Mouse (Mus musculus) midbrain, embryonic 10.5 days (tissue): ENCODE measurements around the gene Nfatc3. TPM values are rescaled to one million over a fixed set of nuclear protein-coding genes. Genes with fewer than 3 reads are reported as not detected.

Experiments
- DNase-seq: peaks from one replicate; pipeline ENCODE4 v3.0.0-alpha.2; 2017; ENCODE audit warnings: low spot score
- H3K27ac ChIP-seq: fragments of 300-500 bp; sonication (generic); replicated peaks from 2 replicates; pipeline ENCODE4 v1.5.1; 2016; ENCODE audit warnings: mild to moderate bottlenecking
- H3K27me3 ChIP-seq: fragments of 300-500 bp; sonication (generic); 2 replicates; pipeline ENCODE4 v1.6.1; 2016; ENCODE audit warnings: low read depth, mild to moderate bottlenecking; ENCODE audit not compliant: poor library complexity, severe bottlenecking
- H3K36me3 ChIP-seq: fragments of 300-500 bp; sonication (generic); 2 replicates; pipeline ENCODE4 v1.6.1; 2016; ENCODE audit warnings: mild to moderate bottlenecking, moderate library complexity
- H3K4me1 ChIP-seq: fragments of 300-500 bp; sonication (generic); 2 replicates; pipeline ENCODE4 v1.6.1; 2016
- H3K4me3 ChIP-seq: fragments of 300-500 bp; sonication (generic); 2 replicates; pipeline ENCODE4 v1.5.1; 2016; ENCODE audit warnings: mild to moderate bottlenecking, moderate library complexity
- H3K9me3 ChIP-seq: fragments of 300-500 bp; sonication (generic); replicated peaks from 2 replicates; pipeline ENCODE4 v1.6.1; 2016; ENCODE audit warnings: mild to moderate bottlenecking
- WGBS: fragments of 180-500 bp; shearing (Covaris S2); methylation state at CpG from one replicate; pipeline ENCODE4 v1.1.7; 2016; 5-methylcytosine and 5-hydroxymethylcytosine counted together
- polyA plus RNA-seq: library from polyadenylated mRNA; unstranded; fragments of >200 nt; fragmentation: Nextera tagmentation; extraction: Ambion mirVana; gene quantifications from 2 replicates; pipeline ENCODE4 v1.2.1, GENCODE M21; 2016

Gene Nfatc3
- polyA plus RNA-seq, 1 experiment from 2014 or later: 5.3 TPM

GRCm38 (mm10) chr8:106132356-106132755 lies 73.7 kb downstream of the Nfatc3 start:
- H3K27ac ChIP-seq: no peak overlapping the region
- peaks cover 57% of the 10 kb centered on the region for H3K36me3 ChIP-seq
- WGBS: 92% methylated on average over 11 of the region's 11 CpGs
- DNase-seq: no peak
- peaks cover 26% of the 10 kb centered on the region for H3K4me1 ChIP-seq
- no peaks in the 10 kb centered on the region for H3K9me3 ChIP-seq
- H3K27me3 ChIP-seq: peaks cover 54% of the 10 kb centered on the region
- H3K4me3 ChIP-seq: no peak overlapping the region

- no peak overlapping the region for H3K4me3 ChIP-seq
- H3K9me3 ChIP-seq: no peaks in the 10 kb centered on the region
- 74% methylated on average over 13 of the region's 13 CpGs for WGBS
- peaks cover 66% of the 10 kb centered on the region for H3K27me3 ChIP-seq
- no peak overlapping the region for H3K27ac ChIP-seq
- DNase-seq: no peak
- H3K4me1 ChIP-seq: peaks cover 37% of the 10 kb centered on the region
- H3K36me3 ChIP-seq: peaks cover 48% of the 10 kb centered on the region
These were observed 74.9 kb downstream of the Nfatc3 start for GRCm38 (mm10) chr8:106133526-106133925.

- no peak for DNase-seq
- WGBS: 75% methylated on average over 6 of the region's 6 CpGs
- H3K27ac ChIP-seq: no peak overlapping the region
- peaks cover 44% of the 10 kb centered on the region for H3K36me3 ChIP-seq
- H3K27me3 ChIP-seq: peaks cover 70% of the 10 kb centered on the region
- no peaks in the 10 kb centered on the region for H3K9me3 ChIP-seq
- H3K4me1 ChIP-seq: peaks cover 37% of the 10 kb centered on the region
- no peak overlapping the region for H3K4me3 ChIP-seq
These were observed 75.3 kb downstream of the Nfatc3 start for GRCm38 (mm10) chr8:106133946-106134345.

GRCm38 (mm10) chr8:106134751-106135571 lies 76.3 kb downstream of the Nfatc3 start:
- peak overlapping the region; percentile 5; the same call in 1 of the 2 replicates for H3K4me3 ChIP-seq
- H3K27me3 ChIP-seq: peaks cover 80% of the 10 kb centered on the region
- H3K27ac ChIP-seq: no peak overlapping the region
- no peak for DNase-seq
- WGBS: 25% methylated on average over 14 of the region's 14 CpGs
- H3K4me1 ChIP-seq: peaks cover 37% of the 10 kb centered on the region
- no peaks in the 10 kb centered on the region for H3K9me3 ChIP-seq
- H3K36me3 ChIP-seq: peaks cover 34% of the 10 kb centered on the region

GRCm38 (mm10) chr8:106135672-106136071 lies 77.0 kb downstream of the Nfatc3 start:
- DNase-seq: no peak
- H3K27ac ChIP-seq: no peak overlapping the region
- H3K36me3 ChIP-seq: peaks cover 27% of the 10 kb centered on the region
- H3K27me3 ChIP-seq: peaks cover 86% of the 10 kb centered on the region
- H3K4me3 ChIP-seq: peak overlapping the region; percentile 60
- WGBS: 5% methylated on average over 19 of the region's 19 CpGs
- peaks cover 37% of the 10 kb centered on the region for H3K4me1 ChIP-seq
- no peaks in the 10 kb centered on the region for H3K9me3 ChIP-seq

DNA sequence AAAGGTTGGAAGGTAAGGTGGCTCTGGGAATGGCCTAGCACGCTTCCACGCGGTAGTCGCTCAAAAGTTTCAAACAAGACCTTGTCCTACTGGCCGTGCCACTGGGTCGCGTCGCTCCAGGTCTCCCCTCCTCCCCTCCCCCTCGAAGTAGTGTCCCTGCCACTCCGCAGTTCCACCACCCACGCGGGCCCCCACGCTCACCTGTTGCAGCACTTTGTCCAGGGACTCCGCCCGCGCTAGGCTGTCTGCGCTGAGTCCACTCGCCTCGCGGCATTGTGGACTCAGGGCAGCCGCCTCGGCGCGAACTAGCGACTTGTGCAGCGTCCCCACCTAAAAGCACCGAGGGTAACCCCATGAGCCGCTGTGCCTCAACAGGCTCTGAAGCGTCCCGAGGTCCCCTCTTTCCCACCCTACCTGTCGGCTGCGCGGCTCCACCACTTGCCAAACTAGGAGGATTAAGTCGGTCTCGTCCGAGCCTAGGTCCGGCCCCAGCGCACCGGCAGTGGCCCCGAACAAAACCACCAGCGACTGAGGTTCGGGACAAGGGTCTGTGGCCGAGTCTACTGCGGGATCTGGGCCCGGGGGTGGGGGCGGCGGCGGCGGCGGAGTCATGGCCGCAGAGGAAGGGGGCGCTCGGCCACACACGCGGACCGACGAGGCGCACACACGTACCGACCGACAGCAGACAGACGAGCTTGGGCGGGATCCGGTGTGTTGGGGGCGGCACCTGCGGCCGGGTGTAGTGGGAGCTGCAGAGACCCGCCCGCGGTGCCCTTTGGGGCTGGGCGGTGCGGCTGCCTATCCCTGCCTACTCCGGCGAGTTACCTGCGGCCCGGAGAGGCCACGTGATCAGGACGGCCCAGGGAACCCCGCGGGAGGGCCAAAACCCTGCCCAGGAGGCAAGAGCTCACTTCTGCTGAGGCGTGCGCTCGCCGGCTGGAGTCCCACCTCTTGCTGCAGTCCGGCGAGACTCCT lies 77.8 kb downstream of the Nfatc3 start, which contains the start of gene Esrp2:
Esrp2 (minus strand) TSS at position 819 of the 975 bp plus-strand sequence.
- peak within 1 kb of the TSS; percentile 60 for H3K4me3 ChIP-seq
- peaks cover 37% of the 10 kb centered on the region for H3K4me1 ChIP-seq
- peaks cover 86% of the 10 kb centered on the region for H3K27me3 ChIP-seq
- 1% methylated on average over 86 of the region's 86 CpGs for WGBS
- H3K9me3 ChIP-seq: no peaks in the 10 kb centered on the region
- H3K27ac ChIP-seq: no peak within 1 kb of the TSS; the same call in 1 of the 2 replicates
- DNase-seq: peak; percentile 48
- H3K36me3 ChIP-seq: peaks cover 19% of the 10 kb centered on the region

- 3% methylated on average over 22 of the region's 22 CpGs for WGBS
- no peak for DNase-seq
- peaks cover 10% of the 10 kb centered on the region for H3K36me3 ChIP-seq
- H3K4me1 ChIP-seq: peaks cover 37% of the 10 kb centered on the region
- no peak overlapping the region for H3K27ac ChIP-seq
- H3K4me3 ChIP-seq: peak overlapping the region; percentile 60
- no peaks in the 10 kb centered on the region for H3K9me3 ChIP-seq
- peaks cover 82% of the 10 kb centered on the region for H3K27me3 ChIP-seq
These were observed 78.7 kb downstream of the Nfatc3 start for GRCm38 (mm10) chr8:106137218-106137905.

DNA sequence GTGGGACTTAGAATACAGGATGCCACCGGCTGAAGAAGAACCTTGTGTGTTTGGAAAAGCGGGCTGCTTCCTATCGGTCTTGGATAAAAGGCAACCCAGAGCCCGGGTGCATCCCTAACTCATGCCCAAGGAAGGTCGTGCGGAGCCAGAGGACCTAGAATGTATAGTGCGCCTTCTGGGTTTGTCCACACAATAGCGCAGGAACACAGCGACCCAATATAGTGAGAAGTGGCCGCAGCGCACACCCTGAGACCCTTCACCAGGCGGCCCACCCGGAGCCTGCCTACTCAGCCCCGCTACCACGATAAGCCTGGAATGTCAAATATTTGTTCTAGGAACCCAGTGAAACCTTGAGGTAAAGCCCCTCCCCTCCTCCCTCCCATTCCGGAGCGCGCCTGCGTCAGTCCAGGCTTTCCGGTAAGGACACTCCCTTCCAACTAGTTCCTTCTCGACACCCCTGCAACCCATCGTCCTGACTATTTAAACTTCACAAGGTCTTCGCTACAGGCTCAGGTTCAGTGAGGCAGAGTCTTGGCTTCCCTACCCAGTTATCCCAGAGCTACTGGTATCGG lies 79.4 kb downstream of the Nfatc3 start:
- 0 out of 2 replicates have a peak overlapping the region, but pooled peaks have one; percentile 38 for H3K27ac ChIP-seq
- H3K36me3 ChIP-seq: peaks cover 4% of the 10 kb centered on the region
- under 1% methylated on average over 24 of the region's 24 CpGs for WGBS
- peaks cover 37% of the 10 kb centered on the region for H3K4me1 ChIP-seq
- peaks cover 76% of the 10 kb centered on the region for H3K27me3 ChIP-seq
- peak overlapping the region; percentile 60 for H3K4me3 ChIP-seq
- DNase-seq: peak; percentile 70
- H3K9me3 ChIP-seq: no peaks in the 10 kb centered on the region

GRCm38 (mm10) chr8:106138616-106139015 lies 80.0 kb downstream of the Nfatc3 start:
- Histone ChIP-seq H3K9me3 (no peaks in the 10 kb centered on the region), H3K4me3 (peak overlapping the region; percentile 60), H3K27me3 (peaks cover 70% of the 10 kb centered on the region), H3K36me3 (no peaks in the 10 kb centered on the region), H3K27ac (0 out of 2 replicates have a peak overlapping the region, but pooled peaks have one; percentile 38), H3K4me1 (peaks cover 37% of the 10 kb centered on the region)
- no peak for DNase-seq
- WGBS: 15% methylated on average over 7 of the region's 7 CpGs

- Histone ChIP-seq H3K4me3 (no peak overlapping the region), H3K27me3 (peaks cover 54% of the 10 kb centered on the region)
- WGBS: 68% methylated on average over 5 of the region's 5 CpGs
These were observed 81.6 kb downstream of the Nfatc3 start for GRCm38 (mm10) chr8:106140191-106140590.

GRCm38 (mm10) chr8:106140769-106141168 lies 82.1 kb downstream of the Nfatc3 start:
- 17% methylated on average over 13 of the region's 13 CpGs for WGBS
- peaks cover 27% of the 10 kb centered on the region for H3K4me1 ChIP-seq
- no peaks in the 10 kb centered on the region for H3K36me3 ChIP-seq
- H3K27me3 ChIP-seq: peaks cover 48% of the 10 kb centered on the region
- H3K4me3 ChIP-seq: no peak overlapping the region
- no peaks in the 10 kb centered on the region for H3K9me3 ChIP-seq
- no peak overlapping the region for H3K27ac ChIP-seq
- peak; percentile 85 for DNase-seq

More at GRCm38 (mm10) chr8:106140191-106140590, 81.6 kb downstream of the Nfatc3 start:
- Histone ChIP-seq H3K9me3 (no peaks in the 10 kb centered on the region), H3K4me1 (peaks cover 31% of the 10 kb centered on the region), H3K27ac (no peak overlapping the region), H3K36me3 (no peaks in the 10 kb centered on the region)
- no peak for DNase-seq

DNA sequence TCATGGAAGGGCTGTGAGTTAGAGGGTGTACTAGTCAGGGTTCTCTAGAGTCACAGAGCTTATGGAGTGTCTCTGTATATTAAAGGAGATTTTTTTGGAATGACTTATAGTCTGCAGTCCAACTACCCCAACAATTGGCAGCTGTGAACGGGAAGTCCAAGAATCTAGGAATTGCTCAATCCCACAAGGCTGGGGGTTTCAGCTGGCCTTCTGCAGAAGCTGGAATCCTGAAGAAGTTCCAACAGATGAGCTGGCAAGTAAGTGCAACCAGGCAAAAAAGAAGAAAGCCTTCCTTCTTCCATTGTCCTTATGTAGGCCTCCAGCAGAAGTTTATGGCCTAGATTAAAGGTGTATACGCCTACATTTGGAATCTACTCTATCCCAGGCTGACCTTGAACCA lies 86.7 kb downstream of the Nfatc3 start:
- no peak overlapping the region for H3K27ac ChIP-seq
- DNase-seq: no peak
- no peaks in the 10 kb centered on the region for H3K36me3 ChIP-seq
- H3K9me3 ChIP-seq: no peaks in the 10 kb centered on the region
- H3K4me3 ChIP-seq: no peak overlapping the region
- H3K27me3 ChIP-seq: peaks cover 2% of the 10 kb centered on the region
- WGBS: 97% methylated on average over 2 of the region's 2 CpGs
- peaks cover 6% of the 10 kb centered on the region for H3K4me1 ChIP-seq
